Mouse (Mus musculus) midbrain, embryonic 10.5 days (tissue): Measurements from ENCODE around the gene Krtap10-10. TPM values are rescaled to one million over a fixed set of nuclear protein-coding genes. Genes with fewer than 3 reads are reported as not detected.
"Not testable (repeated sequence)": the region's sequence is repeated elsewhere in the genome, so short reads cannot be mapped to it uniquely, and the experiment has no call there.

Experiments
- DNase-seq: peaks from one replicate; pipeline ENCODE4 v3.0.0-alpha.2; 2017; ENCODE audit warnings: low spot score
- H3K27ac ChIP-seq: fragments of 300-500 bp; sonication (generic); replicated peaks from 2 replicates; pipeline ENCODE4 v1.5.1; 2016; ENCODE audit warnings: mild to moderate bottlenecking
- H3K27me3 ChIP-seq: fragments of 300-500 bp; sonication (generic); 2 replicates; pipeline ENCODE4 v1.6.1; 2016; ENCODE audit warnings: low read depth, mild to moderate bottlenecking; ENCODE audit not compliant: poor library complexity, severe bottlenecking
- H3K36me3 ChIP-seq: fragments of 300-500 bp; sonication (generic); 2 replicates; pipeline ENCODE4 v1.6.1; 2016; ENCODE audit warnings: mild to moderate bottlenecking, moderate library complexity
- H3K4me1 ChIP-seq: fragments of 300-500 bp; sonication (generic); 2 replicates; pipeline ENCODE4 v1.6.1; 2016
- H3K4me3 ChIP-seq: fragments of 300-500 bp; sonication (generic); 2 replicates; pipeline ENCODE4 v1.5.1; 2016; ENCODE audit warnings: mild to moderate bottlenecking, moderate library complexity
- H3K9me3 ChIP-seq: fragments of 300-500 bp; sonication (generic); replicated peaks from 2 replicates; pipeline ENCODE4 v1.6.1; 2016; ENCODE audit warnings: mild to moderate bottlenecking
- WGBS: fragments of 180-500 bp; shearing (Covaris S2); methylation state at CpG from one replicate; pipeline ENCODE4 v1.1.7; 2016; 5-methylcytosine and 5-hydroxymethylcytosine counted together
- polyA plus RNA-seq: library from polyadenylated mRNA; unstranded; fragments of >200 nt; fragmentation: Nextera tagmentation; extraction: Ambion mirVana; gene quantifications from 2 replicates; pipeline ENCODE4 v1.2.1, GENCODE M21; 2016

The Krtap10-10 gene
- not detected in 2 replicates for polyA plus RNA-seq

DNA sequence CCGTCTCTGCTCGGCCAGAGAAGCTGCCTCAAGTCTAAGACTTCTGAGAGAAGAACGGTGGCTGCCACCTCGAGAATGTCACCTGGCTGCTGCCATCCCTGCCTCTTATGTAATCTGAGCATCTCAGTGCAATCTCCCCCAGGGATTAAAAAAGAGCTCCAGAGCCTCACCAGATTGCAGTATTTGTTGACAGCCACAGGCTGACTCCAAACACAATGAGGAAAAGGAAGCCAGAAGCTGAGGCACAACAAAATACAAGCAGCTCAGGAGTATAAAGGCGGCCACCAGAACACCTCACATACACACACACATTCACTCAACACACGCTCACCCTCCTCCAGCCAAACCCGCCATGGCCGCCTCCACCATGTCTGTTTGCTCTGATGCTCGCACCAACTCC is at the start of gene Krtap10-10:
TSS of gene Krtap10-10 (plus strand) at position 301 of the 400 bp plus-strand sequence.
- Histone ChIP-seq H3K36me3 (no peaks in the 10 kb centered on the region), H3K27me3 (no peaks in the 10 kb centered on the region), H3K27ac (no peak within 1 kb of the TSS), H3K4me1 (no peaks in the 10 kb centered on the region), H3K4me3 (no peak within 1 kb of the TSS), H3K9me3 (no peaks in the 10 kb centered on the region; the same call in 1 of the 2 replicates)
- 80% methylated on average over 9 of the region's 9 CpGs for WGBS
- DNase-seq = no peak

GRCm38 (mm10) chr10:77787876-77788275 is 47.9 kb upstream of the Krtap10-10 start, which contains the start of gene Gm7137:
Gene Gm7137 (minus strand): TSS chr10:77788200.
- DNase-seq, H3K27me3 ChIP-seq, H3K9me3 ChIP-seq, H3K4me1 ChIP-seq, H3K4me3 ChIP-seq, H3K27ac ChIP-seq, H3K36me3 ChIP-seq: not testable (repeated sequence)
- whole genome bisulfite sequencing = 53% methylated on average over 1 of the region's 1 CpGs

DNA sequence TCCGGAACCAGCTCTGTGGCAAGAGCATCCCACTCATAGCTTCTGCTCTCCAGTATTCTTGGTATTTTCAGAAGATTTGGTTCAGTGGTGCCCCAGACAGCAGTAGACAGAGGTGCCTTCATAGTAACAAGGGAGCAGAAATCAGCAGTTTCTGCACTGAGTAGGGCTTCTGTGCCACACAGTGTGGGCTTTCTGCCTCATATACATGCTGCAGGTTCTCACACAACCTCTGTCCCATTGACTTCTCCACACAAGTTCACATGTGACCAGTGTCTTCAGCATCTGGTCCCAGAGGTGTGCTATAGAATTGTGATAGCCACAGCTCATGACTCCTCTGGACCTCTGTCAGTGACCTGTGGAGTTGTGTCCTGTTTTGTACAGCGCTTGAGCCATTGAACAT is 47.1 kb upstream of the Krtap10-10 start:
- H3K27ac ChIP-seq = no peak overlapping the region
- no peak overlapping the region for H3K4me3 ChIP-seq
- DNase-seq = no peak
- 85% methylated on average over 2 of the region's 2 CpGs for WGBS
- H3K4me1 ChIP-seq = 0 out of 2 replicates have a peak, but pooled peaks cover 3% of the 10 kb centered on the region
- no peaks in the 10 kb centered on the region for H3K9me3 ChIP-seq
- H3K27me3 ChIP-seq = no peaks in the 10 kb centered on the region
- H3K36me3 ChIP-seq = no peaks in the 10 kb centered on the region

DNA sequence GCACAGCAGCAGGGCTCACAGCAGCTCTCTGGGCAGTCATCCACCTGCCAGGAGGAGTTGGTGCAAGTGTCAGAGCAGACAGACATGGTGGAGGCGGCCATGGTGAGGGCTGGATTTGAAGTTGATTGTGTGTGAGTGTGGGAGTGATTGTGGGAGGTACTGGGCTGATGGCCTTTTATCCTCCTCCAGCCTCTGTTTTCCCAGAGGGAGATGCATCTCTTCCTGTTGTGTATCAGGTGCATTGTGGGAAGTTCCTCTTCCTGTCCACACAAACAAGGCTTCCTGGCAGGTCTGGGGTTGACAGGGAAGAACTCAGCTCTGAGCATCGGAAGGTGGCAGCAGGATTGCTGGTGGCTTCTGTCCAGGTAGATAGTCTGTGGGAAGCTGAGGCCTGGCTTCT is 40.8 kb upstream of the Krtap10-10 start, which contains the start of gene Gm9639:
TSS of gene Gm9639 (minus strand) at position 101 of the 400 bp plus-strand sequence.
- Histone ChIP-seq H3K4me1 (peaks cover 22% of the 10 kb centered on the region), H3K4me3 (no peak within 1 kb of the TSS), H3K9me3 (no peaks in the 10 kb centered on the region), H3K36me3 (no peaks in the 10 kb centered on the region), H3K27me3 (no peaks in the 10 kb centered on the region), H3K27ac (peak within 1 kb of the TSS; percentile 59)
- 57% methylated on average over 2 of the region's 2 CpGs for WGBS
- no peak for DNase-seq

GRCm38 (mm10) chr10:77797677-77798076 is 38.1 kb upstream of the Krtap10-10 start:
- peak overlapping the region; percentile 69 for H3K27ac ChIP-seq
- no peaks in the 10 kb centered on the region for H3K27me3 ChIP-seq
- H3K9me3 ChIP-seq = no peaks in the 10 kb centered on the region
- WGBS = 23% methylated on average over 3 of the region's 3 CpGs
- no peak for DNase-seq
- no peaks in the 10 kb centered on the region for H3K36me3 ChIP-seq
- peaks cover 22% of the 10 kb centered on the region for H3K4me1 ChIP-seq
- no peak overlapping the region for H3K4me3 ChIP-seq

DNA sequence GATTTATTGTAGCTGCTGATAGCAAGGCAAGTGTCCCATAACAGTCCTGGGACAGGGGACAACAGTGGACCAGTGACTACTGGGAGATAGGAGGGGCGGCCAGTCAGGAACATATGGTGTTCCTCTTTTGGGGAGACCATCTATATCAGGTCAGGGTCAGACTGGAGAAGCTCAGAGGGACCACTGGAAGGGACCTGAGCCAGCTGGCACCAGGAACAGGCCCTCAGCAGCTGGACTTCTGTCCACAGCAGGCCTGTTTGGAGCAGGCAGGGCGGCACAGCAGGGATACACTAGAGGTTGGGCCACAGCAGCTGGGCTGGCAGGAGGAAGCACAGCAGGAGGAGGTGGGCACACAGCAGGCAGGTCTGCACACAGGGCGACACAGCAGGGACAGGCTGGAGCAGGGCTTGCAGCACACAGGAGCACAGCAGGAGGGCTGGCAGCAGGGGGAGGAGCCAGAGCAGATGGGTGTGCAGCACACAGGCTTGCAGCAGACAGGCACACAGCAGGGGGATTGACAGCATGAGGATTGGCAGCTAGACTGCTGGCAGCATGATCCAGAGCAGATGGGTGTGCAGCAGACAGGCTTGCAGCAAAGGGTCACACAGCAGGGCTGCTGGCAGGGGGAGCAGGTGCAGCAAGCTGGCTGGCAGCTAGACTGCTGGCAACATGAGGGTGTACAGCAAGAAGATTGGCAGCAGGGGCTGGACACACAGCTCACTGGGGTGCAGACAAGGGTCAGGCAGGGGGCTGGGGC is 37.4 kb upstream of the Krtap10-10 start:
- WGBS = 32% methylated on average over 3 of the region's 3 CpGs
- not testable (repeated sequence) for H3K4me3 ChIP-seq, H3K27me3 ChIP-seq, H3K9me3 ChIP-seq, DNase-seq, H3K36me3 ChIP-seq
- H3K4me1 ChIP-seq = peaks cover 21% of the 10 kb centered on the region
- peak overlapping the region; percentile 69 for H3K27ac ChIP-seq

DNA sequence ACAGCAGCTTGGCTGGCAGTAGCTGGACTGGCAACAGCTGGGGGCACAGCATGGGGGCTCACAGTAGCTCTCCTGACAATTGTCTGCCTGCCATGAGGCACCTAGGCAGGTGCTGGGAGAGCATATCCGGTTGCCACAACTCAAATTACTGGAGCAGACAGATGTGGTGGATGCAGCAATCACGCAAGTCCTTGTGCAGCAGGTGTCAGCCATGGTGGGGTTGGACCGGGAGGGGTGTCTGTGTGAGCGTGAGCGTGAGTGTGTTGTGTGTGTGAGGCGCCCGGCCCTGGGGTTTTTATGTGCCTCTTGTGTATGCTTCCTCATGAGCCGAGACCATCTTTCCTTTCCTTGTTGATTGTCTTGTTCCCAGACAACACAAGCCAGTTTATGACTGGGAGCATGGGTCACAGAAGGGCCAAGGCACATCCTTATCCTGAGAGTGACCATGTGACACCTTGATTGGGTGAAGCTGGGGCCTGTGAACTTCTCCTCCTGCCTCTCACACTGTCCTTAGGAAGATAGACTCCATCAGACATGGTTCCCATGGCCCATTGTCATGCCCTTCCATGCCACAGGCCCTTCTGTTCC is 36.7 kb upstream of the Krtap10-10 start, which contains the start of gene Gm19668:
TSS of gene Gm19668 (minus strand) at position 213 of the 588 bp plus-strand sequence.
- 70% methylated on average over 8 of the region's 8 CpGs for WGBS
- H3K4me1 ChIP-seq = peaks cover 19% of the 10 kb centered on the region
- H3K27me3 ChIP-seq = no peaks in the 10 kb centered on the region
- no peaks in the 10 kb centered on the region for H3K36me3 ChIP-seq
- no peaks in the 10 kb centered on the region for H3K9me3 ChIP-seq
- H3K4me3 ChIP-seq = no peak within 1 kb of the TSS
- H3K27ac ChIP-seq = peak within 1 kb of the TSS; percentile 69
- no peak for DNase-seq

DNA sequence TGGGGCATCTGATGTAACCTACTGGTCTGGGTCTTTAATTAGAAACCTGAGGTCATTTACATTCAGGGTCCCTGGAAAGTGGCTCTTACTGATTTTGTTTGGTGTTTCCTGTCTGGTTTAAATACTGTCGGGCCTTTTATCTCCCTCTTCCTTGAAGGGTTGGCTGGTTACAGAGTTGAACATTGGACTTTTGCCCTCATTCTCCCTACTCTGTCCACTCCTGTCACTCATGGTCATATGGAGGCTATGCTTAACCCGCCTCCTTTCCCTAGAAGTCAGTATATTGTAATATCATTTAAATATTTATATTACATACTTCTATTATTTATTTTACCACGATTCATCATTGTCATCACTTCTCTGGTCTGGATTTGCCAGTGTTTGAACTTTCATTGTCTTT is 31.7 kb upstream of the Krtap10-10 start:
- Histone ChIP-seq H3K36me3 (no peaks in the 10 kb centered on the region), H3K27me3 (no peaks in the 10 kb centered on the region), H3K27ac (no peak overlapping the region), H3K4me3 (no peak overlapping the region), H3K4me1 (no peaks in the 10 kb centered on the region; the same call in 1 of the 2 replicates), H3K9me3 (peaks cover 7% of the 10 kb centered on the region)
- no peak for DNase-seq
- WGBS = 87% methylated on average over 3 of the region's 3 CpGs

- no peak within 1 kb of the TSS for H3K4me3 ChIP-seq
- no peaks in the 10 kb centered on the region for H3K27me3 ChIP-seq
- H3K27ac ChIP-seq = no peak within 1 kb of the TSS
- no peak for DNase-seq
- WGBS = 80% methylated on average over 5 of the region's 5 CpGs
- H3K9me3 ChIP-seq = peaks cover 16% of the 10 kb centered on the region
- H3K36me3 ChIP-seq = no peaks in the 10 kb centered on the region
- peaks cover 6% of the 10 kb centered on the region; the same call in 1 of the 2 replicates for H3K4me1 ChIP-seq
Observed at GRCm38 (mm10) chr10:77811743-77812142, 24.0 kb upstream of the Krtap10-10 start, which contains the start of gene Gm9507. Gene Gm9507 (minus strand): TSS chr10:77811843.

DNA sequence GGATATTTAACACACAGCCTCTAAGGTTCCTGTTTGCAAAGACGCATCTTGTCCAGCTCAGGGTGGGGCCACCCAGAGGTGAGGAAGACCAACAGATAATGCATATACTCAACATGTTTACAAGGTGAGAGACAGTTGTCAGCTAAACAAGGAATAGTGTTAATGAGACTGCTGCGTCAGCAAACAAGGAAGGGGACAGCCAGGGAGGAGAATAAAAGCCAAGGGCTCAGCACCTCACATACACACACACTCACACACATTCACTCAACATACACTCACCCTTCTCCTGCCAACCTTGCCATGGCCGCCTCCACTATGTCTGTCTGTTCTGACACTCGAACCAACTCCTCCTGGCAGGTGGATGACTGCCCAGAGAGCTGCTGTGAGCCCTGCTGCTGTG is 21.4 kb upstream of the Krtap10-10 start, which contains the start of gene Gm2696:
TSS of gene Gm2696 (plus strand) at position 301 of the 400 bp plus-strand sequence.
- H3K36me3 ChIP-seq = no peaks in the 10 kb centered on the region
- 0 out of 2 replicates have a peak within 1 kb of the TSS, but pooled peaks have one; percentile 28 for H3K27ac ChIP-seq
- H3K27me3 ChIP-seq = no peaks in the 10 kb centered on the region
- H3K4me3 ChIP-seq = no peak within 1 kb of the TSS
- peaks cover 6% of the 10 kb centered on the region; the same call in 1 of the 2 replicates for H3K4me1 ChIP-seq
- DNase-seq = no peak
- H3K9me3 ChIP-seq = peaks cover 7% of the 10 kb centered on the region
- 57% methylated on average over 4 of the region's 4 CpGs for WGBS

DNA sequence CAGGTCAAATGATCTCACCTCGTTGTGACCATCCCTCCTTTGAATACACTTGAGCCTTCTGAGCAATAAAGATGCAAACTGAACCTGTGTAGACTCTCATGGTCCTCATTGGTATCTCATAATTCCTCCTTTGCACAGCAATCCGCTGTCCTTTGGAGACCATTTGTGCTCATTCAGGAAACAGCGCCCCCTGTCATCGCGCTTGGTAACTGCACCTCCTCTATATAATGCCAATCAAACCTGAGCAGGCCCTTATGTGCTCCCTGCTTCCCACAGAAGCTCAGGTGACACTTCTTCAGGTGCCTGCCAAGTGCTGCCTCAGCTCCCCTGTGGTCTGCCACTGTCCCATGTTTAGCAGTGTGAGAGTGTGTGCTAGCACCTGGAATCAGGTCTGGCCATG is 20.2 kb upstream of the Krtap10-10 start:
- H3K4me1 ChIP-seq = peaks cover 9% of the 10 kb centered on the region
- H3K27me3 ChIP-seq = no peaks in the 10 kb centered on the region
- H3K4me3 ChIP-seq = no peak overlapping the region
- no peaks in the 10 kb centered on the region for H3K36me3 ChIP-seq
- no peak overlapping the region for H3K27ac ChIP-seq
- no peaks in the 10 kb centered on the region; the same call in 1 of the 2 replicates for H3K9me3 ChIP-seq
- WGBS = 36% methylated on average over 5 of the region's 5 CpGs
- DNase-seq = peak; percentile 33

- WGBS = 94% methylated on average over 4 of the region's 4 CpGs
- H3K9me3 ChIP-seq = peaks cover 4% of the 10 kb centered on the region; the same call in 1 of the 2 replicates
- no peak overlapping the region for H3K27ac ChIP-seq
- DNase-seq = no peak
- no peaks in the 10 kb centered on the region for H3K27me3 ChIP-seq
- peaks cover 9% of the 10 kb centered on the region for H3K4me1 ChIP-seq
- H3K36me3 ChIP-seq = no peaks in the 10 kb centered on the region
- no peak overlapping the region for H3K4me3 ChIP-seq
Observed at GRCm38 (mm10) chr10:77818523-77818922, 17.2 kb upstream of the Krtap10-10 start.

- no peaks in the 10 kb centered on the region for H3K36me3 ChIP-seq
- no peaks in the 10 kb centered on the region for H3K27me3 ChIP-seq
- peaks cover 6% of the 10 kb centered on the region for H3K4me1 ChIP-seq
- peaks cover 10% of the 10 kb centered on the region; the same call in 1 of the 2 replicates for H3K9me3 ChIP-seq
- no peak overlapping the region for H3K4me3 ChIP-seq
- DNase-seq = no peak
- WGBS = 25% methylated on average over 4 of the region's 4 CpGs
- no peak overlapping the region for H3K27ac ChIP-seq
Observed at GRCm38 (mm10) chr10:77819203-77819602, 16.5 kb upstream of the Krtap10-10 start.
